In the genomic region with DNA sequence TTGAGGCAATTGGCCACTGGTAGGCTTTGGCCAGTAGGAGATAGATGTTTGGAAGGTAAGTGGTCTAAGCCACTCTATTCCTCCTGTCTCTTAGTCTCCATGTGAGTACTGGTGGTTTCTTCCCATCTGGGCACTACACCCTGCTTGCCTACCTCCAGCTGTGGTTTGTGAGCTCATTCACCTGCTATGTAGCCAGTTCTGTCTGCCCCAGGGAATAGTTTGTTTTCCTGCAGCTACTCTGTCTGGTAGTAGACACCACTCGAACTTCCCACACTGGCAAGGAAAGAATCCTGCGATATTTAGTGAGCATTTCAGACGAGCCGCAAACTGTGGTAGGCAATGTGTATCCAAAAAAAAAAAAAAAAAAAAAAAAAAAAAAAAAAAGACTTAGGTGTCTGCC, we compare ENCODE assay signal across 27 mouse cellular contexts.
"Had no signal": no experiment of that assay in that cellular context is flagged by ENCODE, and none has a peak within 500 bp of the region (broad histone marks: within the 10 kb centered on the region; RNA-seq: fewer than 3 reads in every experiment).

No protein-coding gene starts in this region.

- H3K36me3 ChIP-seq: heart, embryonic 10.5 days; heart, embryonic 12.5 days; hindbrain, embryonic 10.5 days; hindbrain, embryonic 12.5 days; intestine, embryonic 15.5 days; limb, embryonic 10.5 days; limb, embryonic 12.5 days; liver, embryonic 13.5 days; liver, embryonic 15.5 days had no signal

- H3K4me1 ChIP-seq: hindbrain, embryonic 10.5 days; hindbrain, embryonic 12.5 days; limb, embryonic 10.5 days; limb, embryonic 12.5 days; liver, embryonic 13.5 days; liver, embryonic 15.5 days had no signal

- ATAC-seq: hindbrain, embryonic 16.5 days; inflammation-experienced regulatory T-cells, adult 6 months; intestine, embryonic 15.5 days; intestine, postnatal 0 days had no signal

- H3K4me3 ChIP-seq: gastrocnemius, adult 2 months; heart, embryonic 10.5 days; heart, embryonic 12.5 days; hindbrain, embryonic 10.5 days; hindbrain, embryonic 12.5 days; intestine, embryonic 15.5 days; layer of hippocampus, adult 2 months; left cerebral cortex, adult 2 months; limb, embryonic 10.5 days; limb, embryonic 12.5 days; liver, embryonic 13.5 days; liver, embryonic 15.5 days had no signal

- H3K27me3 ChIP-seq: heart, embryonic 12.5 days; hindbrain, embryonic 12.5 days; intestine, embryonic 15.5 days; limb, embryonic 12.5 days; liver, embryonic 13.5 days; liver, embryonic 15.5 days had no signal

- H3K4me2 ChIP-seq: heart, embryonic 12.5 days; hindbrain, embryonic 12.5 days; hindbrain, embryonic 14.5 days; intestine, embryonic 15.5 days; limb, embryonic 12.5 days; liver, embryonic 11.5 days; liver, embryonic 13.5 days; liver, embryonic 15.5 days had no signal

- H3K27ac ChIP-seq: gastrocnemius, adult 2 months; heart, embryonic 10.5 days; hindbrain, embryonic 10.5 days; hindbrain, embryonic 12.5 days; hindbrain, embryonic 14.5 days; intestine, embryonic 15.5 days; layer of hippocampus, adult 2 months; left cerebral cortex, adult 2 months; limb, embryonic 10.5 days; limb, embryonic 12.5 days; liver, embryonic 13.5 days; liver, embryonic 15.5 days had no signal

- DNase-seq: gastrocnemius, adult 2 months; gastrocnemius, postnatal 10 days; gastrocnemius, postnatal 25 days; heart, adult 18-20 months; heart, postnatal 4 days; kidney, adult 18-20 months; kidney, adult 8-10 months; kidney, postnatal 10 days; kidney, postnatal 25 days; kidney, postnatal 4 days; liver; liver, embryonic 13.5 days had no signal

- H3K9me3 ChIP-seq: heart, embryonic 10.5 days; heart, embryonic 12.5 days; intestine, embryonic 15.5 days; limb, embryonic 10.5 days; limb, embryonic 12.5 days; liver, embryonic 13.5 days; liver, embryonic 15.5 days had no signal

- H3K9ac ChIP-seq: heart, embryonic 12.5 days; hindbrain, embryonic 12.5 days; hindbrain, embryonic 14.5 days; intestine, embryonic 15.5 days; limb, embryonic 12.5 days; liver, embryonic 13.5 days; liver, embryonic 15.5 days had no signal
